Comparison of ENCODE assay signal across 17 mouse cellular contexts in the genomic region with DNA sequence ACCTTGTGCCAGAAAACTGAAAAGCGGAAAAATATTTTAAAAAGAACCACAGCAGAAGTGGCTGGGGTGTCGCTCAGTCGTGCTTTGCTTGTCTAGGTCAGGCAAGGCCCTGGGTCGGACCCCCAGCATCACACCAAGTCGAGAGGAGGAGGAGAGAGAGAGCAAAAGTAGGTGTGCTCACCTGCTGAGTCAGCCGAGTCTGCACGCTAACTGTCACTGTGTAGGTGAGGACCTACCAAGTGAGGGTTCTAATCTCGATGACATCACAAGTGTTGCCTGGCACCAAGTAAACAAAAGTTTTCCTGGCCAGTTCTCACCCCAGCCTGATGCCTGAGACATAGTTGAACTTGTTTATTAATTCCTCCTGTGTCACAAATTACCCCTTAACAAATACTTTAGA. TPM values are rescaled to one million over a fixed set of nuclear protein-coding genes. Genes with fewer than 3 reads are reported as not detected.
DNase-seq lines count a peak whose midpoint lies in the region; ATAC-seq and TF ChIP-seq lines count a peak whose summit lies in the region.
"Had no signal": no experiment of that assay in that cellular context is flagged by ENCODE, and none has a peak within 500 bp of the region (broad histone marks: within the 10 kb centered on the region; RNA-seq: fewer than 3 reads in every experiment).

No protein-coding gene starts in this region.

- 91% methylated on average over 8 of the region's 8 CpGs for WGBS in hindbrain, embryonic 14.5 days
- WGBS in hindbrain, embryonic 16.5 days = 89% methylated on average over 8 of the region's 8 CpGs
- 90% methylated on average over 8 of the region's 8 CpGs for WGBS in hindbrain, embryonic 15.5 days

- peaks cover 10% of the 10 kb centered on the region; the same call in 1 of the 2 replicates for H3K4me1 ChIP-seq in hindbrain, embryonic 14.5 days (replicated peaks; ENCODE audit: control insufficient read depth, insufficient read depth, low read length)
- H3K4me1 ChIP-seq in hindbrain, embryonic 16.5 days (ENCODE audit: control insufficient read depth, insufficient read depth, low read depth, low read length) = peaks cover 9% of the 10 kb centered on the region
- peaks cover 12% of the 10 kb centered on the region for H3K4me1 ChIP-seq in hindbrain, embryonic 15.5 days (replicated peaks)

- TF ChIP-seq POLR2A in myocyte (IDR thresholded peaks at IDR 0.05; ENCODE audit: insufficient read length, low read depth) = no peak

- peak overlapping the region; percentile 64 for H3K4me2 ChIP-seq in hindbrain, embryonic 14.5 days (replicated peaks)
- no peak overlapping the region for H3K4me2 ChIP-seq in hindbrain, embryonic 16.5 days (ENCODE audit: low read length)
- peak overlapping the region; percentile 61 for H3K4me2 ChIP-seq in hindbrain, embryonic 15.5 days
- peak overlapping the region; percentile 72 for H3K4me2 ChIP-seq in myocyte (ENCODE audit: low read depth)

- peak; percentile 24 for DNase-seq in cerebellum, adult 11-12 months
- DNase-seq in cerebellum, adult 11 months = no peak
- DNase-seq in hindbrain, embryonic 14.5 days (ENCODE audit: low spot score) = no peak
- no peak for DNase-seq in kidney, postnatal 25 days
- no peak for DNase-seq in adipocyte (ENCODE audit: low spot score)
- DNase-seq: adrenal gland, adult 8-10 months; cerebellum, postnatal 10 days; heart, adult 11 months; liver; liver, postnatal 0 days; lung, postnatal 14 days; thymus, postnatal 36 days had no signal

- 0 out of 2 replicates have a peak, but pooled peaks cover 4% of the 10 kb centered on the region for H3K27me3 ChIP-seq in hindbrain, embryonic 14.5 days (ENCODE audit: control insufficient read depth, insufficient read depth, low read length)
- H3K27me3 ChIP-seq in hindbrain, embryonic 16.5 days (replicated peaks; ENCODE audit: control insufficient read depth, insufficient read depth, low read length) = no peaks in the 10 kb centered on the region
- 0 out of 2 replicates have a peak, but pooled peaks cover 8% of the 10 kb centered on the region for H3K27me3 ChIP-seq in hindbrain, embryonic 15.5 days
- H3K27me3 ChIP-seq in myocyte (ENCODE audit: control insufficient read depth, insufficient read depth, insufficient read length) = no peaks in the 10 kb centered on the region
- H3K27me3 ChIP-seq: kidney, embryonic 15.5 days had no signal

- ATAC-seq in hindbrain, embryonic 14.5 days (ENCODE audit: low FRiP score) = no peak
- no peak for ATAC-seq in hindbrain, embryonic 16.5 days
- no peak for ATAC-seq in hindbrain, embryonic 15.5 days (ENCODE audit: low FRiP score, low read depth)
- ATAC-seq: intestine, postnatal 0 days; liver, postnatal 0 days had no signal

- H3K9me3 ChIP-seq in hindbrain, embryonic 14.5 days (ENCODE audit: control insufficient read depth, low read length) = no peaks in the 10 kb centered on the region
- H3K9me3 ChIP-seq in hindbrain, embryonic 16.5 days (ENCODE audit: control insufficient read depth, low read length) = no peaks in the 10 kb centered on the region
- H3K9me3 ChIP-seq in hindbrain, embryonic 15.5 days = no peaks in the 10 kb centered on the region
- H3K9me3 ChIP-seq: kidney, embryonic 15.5 days had no signal

- H3K79me2 ChIP-seq in myocyte (ENCODE audit: control insufficient read depth, insufficient read depth) = no peaks in the 10 kb centered on the region

- H3K27ac ChIP-seq in hindbrain, embryonic 14.5 days = no peak overlapping the region
- no peak overlapping the region for H3K27ac ChIP-seq in hindbrain, embryonic 16.5 days (ENCODE audit: low read depth, low read length)
- H3K27ac ChIP-seq in hindbrain, embryonic 15.5 days (replicated peaks) = no peak overlapping the region
- H3K27ac ChIP-seq: kidney, embryonic 15.5 days had no signal

- peak overlapping the region; percentile 43; the same call in 1 of the 2 replicates for H3K4me3 ChIP-seq in hindbrain, embryonic 14.5 days (replicated peaks; ENCODE audit: low read length)
- no peak overlapping the region for H3K4me3 ChIP-seq in hindbrain, embryonic 16.5 days (ENCODE audit: low read length)
- 0 out of 2 replicates have a peak overlapping the region, but pooled peaks have one; percentile 49 for H3K4me3 ChIP-seq in hindbrain, embryonic 15.5 days
- H3K4me3 ChIP-seq in myocyte = peak overlapping the region; percentile 31

- peak overlapping the region; percentile 58; the same call in 1 of the 2 replicates for H3K9ac ChIP-seq in hindbrain, embryonic 14.5 days
- H3K9ac ChIP-seq in hindbrain, embryonic 16.5 days (ENCODE audit: low read depth, low read length) = no peak overlapping the region
- no peak overlapping the region for H3K9ac ChIP-seq in hindbrain, embryonic 15.5 days
- H3K9ac ChIP-seq: liver, postnatal 0 days had no signal

- peaks cover 9% of the 10 kb centered on the region; the same call in 1 of the 2 replicates for H3K36me3 ChIP-seq in hindbrain, embryonic 14.5 days (replicated peaks; ENCODE audit: control insufficient read depth, insufficient read depth)
- H3K36me3 ChIP-seq in hindbrain, embryonic 16.5 days (ENCODE audit: control insufficient read depth, insufficient read depth, low read length) = 0 out of 2 replicates have a peak, but pooled peaks cover 6% of the 10 kb centered on the region
- H3K36me3 ChIP-seq in hindbrain, embryonic 15.5 days = 0 out of 2 replicates have a peak, but pooled peaks cover 3% of the 10 kb centered on the region
- H3K36me3 ChIP-seq in myocyte (ENCODE audit: control insufficient read depth, insufficient read depth) = no peaks in the 10 kb centered on the region
- H3K36me3 ChIP-seq: kidney, embryonic 15.5 days had no signal

- no peak overlapping the region for H3ac ChIP-seq in myocyte (ENCODE audit: control insufficient read depth, insufficient read length)

TF ChIP-seq in myocyte, 11 proteins besides CTCF, POLR2A, EP300 and RAD21:
- TF ChIP-seq CEBPB (IDR thresholded peaks at IDR 0.05; ENCODE audit: insufficient read depth, poor library complexity, severe bottlenecking) (no peak), TCF12 (IDR thresholded peaks at IDR 0.05; ENCODE audit: insufficient read depth, poor library complexity, severe bottlenecking) (no peak), POLR2AphosphoS2 (IDR thresholded peaks at IDR 0.05; ENCODE audit: insufficient read length, low read depth) (no peak), SRF (IDR thresholded peaks at IDR 0.05; ENCODE audit: control insufficient read depth, insufficient read length, low read depth) (no peak), TCF3 (IDR thresholded peaks at IDR 0.05; ENCODE audit: insufficient read length, low read depth) (no peak), MYOD1 (IDR thresholded peaks at IDR 0.05; ENCODE audit: control insufficient read depth in 1 of 3, insufficient read length in 2 of 3, low read depth in 2 of 3) (no peak), REST (IDR thresholded peaks at IDR 0.05; ENCODE audit: insufficient read depth, insufficient read length) (no peak), MYOG (IDR thresholded peaks at IDR 0.05; ENCODE audit: control insufficient read depth in 1 of 3, insufficient read depth in 1 of 3, insufficient read length in 2 of 3, low read depth in 2 of 3) (no peak), USF1 (IDR thresholded peaks at IDR 0.05; ENCODE audit: low read depth) (no peak), MAX (IDR thresholded peaks at IDR 0.05; ENCODE audit: low read depth) (no peak), E2F4 (IDR thresholded peaks at IDR 0.05; ENCODE audit: insufficient read depth) (no peak)

RNA-seq across cellular contexts. Expression of a gene that starts 27.5 kb away (rescaled TPM):
- 29.1 and 30.0 TPM in 2 replicates for polyA plus RNA-seq in hindbrain, embryonic 14.5 days (2014; fragmentation: Nextera tagmentation; extraction: Ambion mirVana)
- polyA plus RNA-seq in hindbrain, embryonic 16.5 days (2015; fragmentation: Nextera tagmentation; extraction: Ambion mirVana) = 21.8 and 23.0 TPM in 2 replicates
- 27.3 and 28.1 TPM in 2 replicates for polyA plus RNA-seq in hindbrain, embryonic 15.5 days (2015; fragmentation: Nextera tagmentation; extraction: Ambion mirVana)
- 4.1 TPM for polyA plus RNA-seq in myocyte (2012; fragmentation: generic; extraction: Trizol)

RNA-seq across cellular contexts. Expression of a gene that starts 58.0 kb away (rescaled TPM):
- 48.0 and 52.9 TPM in 2 replicates for polyA plus RNA-seq in hindbrain, embryonic 14.5 days (2014; fragmentation: Nextera tagmentation; extraction: Ambion mirVana)
- polyA plus RNA-seq in hindbrain, embryonic 16.5 days (2015; fragmentation: Nextera tagmentation; extraction: Ambion mirVana) = 44.6 and 47.9 TPM in 2 replicates
- 43.3 and 49.0 TPM in 2 replicates for polyA plus RNA-seq in hindbrain, embryonic 15.5 days (2015; fragmentation: Nextera tagmentation; extraction: Ambion mirVana)
- polyA plus RNA-seq in myocyte (2012; fragmentation: generic; extraction: Trizol) = 17.0 TPM
